Mouse (Mus musculus): ENCODE results near the gene Traf3ip1.
A peak's percentile ranks its signal among the peaks of the same experiment; 100 is the strongest.

Traf3ip1 gene

GRCm38 (mm10) chr1:91494457-91495140 is at the start of gene Traf3ip1:
Gene Traf3ip1 (plus strand): TSS chr1:91494647.
- DNase-seq = peak; percentile 96

- DNase-seq = no peak
Measured at GRCm38 (mm10) chr1:91444841-91445830, 49.3 kb upstream of the Traf3ip1 start.

- no peak for DNase-seq
Measured at GRCm38 (mm10) chr1:91446060-91446459, 48.4 kb upstream of the Traf3ip1 start.

- no peak for DNase-seq
Measured at GRCm38 (mm10) chr1:91446511-91446910, 47.9 kb upstream of the Traf3ip1 start.

GRCm38 (mm10) chr1:91448688-91449087 is 45.8 kb upstream of the Traf3ip1 start:
- no peak for DNase-seq

GRCm38 (mm10) chr1:91450851-91451250 is 43.6 kb upstream of the Traf3ip1 start:
- DNase-seq = no peak

GRCm38 (mm10) chr1:91451547-91452084 is 42.8 kb upstream of the Traf3ip1 start:
- DNase-seq = no peak

GRCm38 (mm10) chr1:91453932-91454331 is 40.5 kb upstream of the Traf3ip1 start:
- DNase-seq = no peak

GRCm38 (mm10) chr1:91454366-91454765 is 40.1 kb upstream of the Traf3ip1 start:
- no peak for DNase-seq

GRCm38 (mm10) chr1:91454927-91455326 is 39.5 kb upstream of the Traf3ip1 start:
- no peak for DNase-seq

GRCm38 (mm10) chr1:91455661-91456161 is 38.7 kb upstream of the Traf3ip1 start:
- peak; percentile 66 for DNase-seq

GRCm38 (mm10) chr1:91456301-91456801 is 38.1 kb upstream of the Traf3ip1 start:
- DNase-seq = no peak

- DNase-seq = no peak
Measured at GRCm38 (mm10) chr1:91457116-91457515, 37.3 kb upstream of the Traf3ip1 start.

- no peak for DNase-seq
Measured at GRCm38 (mm10) chr1:91457698-91458097, 36.7 kb upstream of the Traf3ip1 start.

GRCm38 (mm10) chr1:91458223-91458861 is 36.1 kb upstream of the Traf3ip1 start:
- DNase-seq = peak; percentile 55

GRCm38 (mm10) chr1:91459059-91459809 is 35.2 kb upstream of the Traf3ip1 start, which contains the start of gene Per2:
Gene Per2 (minus strand): TSS chr1:91459324.
- DNase-seq = peak; percentile 100

- no peak for DNase-seq
Measured at GRCm38 (mm10) chr1:91460069-91460468, 34.4 kb upstream of the Traf3ip1 start.

- no peak for DNase-seq
Measured at GRCm38 (mm10) chr1:91460564-91460963, 33.9 kb upstream of the Traf3ip1 start.

GRCm38 (mm10) chr1:91463336-91463995 is 31.0 kb upstream of the Traf3ip1 start:
- no peak for DNase-seq

GRCm38 (mm10) chr1:91464436-91464835 is 30.0 kb upstream of the Traf3ip1 start:
- DNase-seq = peak; percentile 38

GRCm38 (mm10) chr1:91465244-91465643 is 29.2 kb upstream of the Traf3ip1 start:
- DNase-seq = no peak
